Mouse (Mus musculus): ENCODE measurements around the gene Pacrg. TPM values are rescaled to one million over a fixed set of nuclear protein-coding genes. Genes with fewer than 3 reads are reported as not detected.

Gene Pacrg
- polyA plus RNA-seq, 1 experiment: 264 TPM

GRCm38 (mm10) chr17:10496066-10496465 lies 344.0 kb downstream of the Pacrg start:
- Histone ChIP-seq H3K4me1 (ENCODE audit: control insufficient read depth, insufficient read depth, low read length) (no peaks in the 10 kb centered on the region), H3K4me3 (ENCODE audit: control insufficient read depth, low read depth, low read length) (no peak overlapping the region), H3K27me3 (ENCODE audit: control insufficient read depth, insufficient read depth, low read length) (no peaks in the 10 kb centered on the region), H3K27ac (ENCODE audit: control insufficient read depth, insufficient read depth, low read depth, low read length) (no peak overlapping the region), H3K36me3 (ENCODE audit: control insufficient read depth, insufficient read depth, low read length) (no peaks in the 10 kb centered on the region)
- TF ChIP-seq POLR2A (IDR thresholded peaks at IDR 0.05; ENCODE audit: control insufficient read depth, low read depth, low read length) (no peak), CTCF (IDR thresholded peaks at IDR 0.05; ENCODE audit: control insufficient read depth, insufficient read depth, insufficient replicate concordance, low read depth, low read length) (no peak)

- H3K4me3 ChIP-seq (ENCODE audit: control insufficient read depth, low read depth, low read length): no peak overlapping the region
- no peaks in the 10 kb centered on the region for H3K27me3 ChIP-seq (ENCODE audit: control insufficient read depth, insufficient read depth, low read length)
- no peaks in the 10 kb centered on the region for H3K4me1 ChIP-seq (ENCODE audit: control insufficient read depth, insufficient read depth, low read length)
- H3K27ac ChIP-seq (ENCODE audit: control insufficient read depth, insufficient read depth, low read depth, low read length): no peak overlapping the region
- no peaks in the 10 kb centered on the region for H3K36me3 ChIP-seq (ENCODE audit: control insufficient read depth, insufficient read depth, low read length)
- TF ChIP-seq POLR2A (IDR thresholded peaks at IDR 0.05; ENCODE audit: control insufficient read depth, low read depth, low read length) (no peak), CTCF (IDR thresholded peaks at IDR 0.05; ENCODE audit: control insufficient read depth, insufficient read depth, insufficient replicate concordance, low read depth, low read length) (no peak)
Measured at GRCm38 (mm10) chr17:10495588-10495987, 344.5 kb downstream of the Pacrg start.

GRCm38 (mm10) chr17:10493124-10493523 lies 347.0 kb downstream of the Pacrg start:
- Histone ChIP-seq H3K27me3 (ENCODE audit: control insufficient read depth, insufficient read depth, low read length) (no peaks in the 10 kb centered on the region), H3K4me1 (ENCODE audit: control insufficient read depth, insufficient read depth, low read length) (no peaks in the 10 kb centered on the region), H3K4me3 (ENCODE audit: control insufficient read depth, low read depth, low read length) (no peak overlapping the region), H3K36me3 (ENCODE audit: control insufficient read depth, insufficient read depth, low read length) (no peaks in the 10 kb centered on the region), H3K27ac (ENCODE audit: control insufficient read depth, insufficient read depth, low read depth, low read length) (no peak overlapping the region)
- TF ChIP-seq POLR2A (IDR thresholded peaks at IDR 0.05; ENCODE audit: control insufficient read depth, low read depth, low read length) (no peak), CTCF (IDR thresholded peaks at IDR 0.05; ENCODE audit: control insufficient read depth, insufficient read depth, insufficient replicate concordance, low read depth, low read length) (peak; percentile 62; the same call in 1 of the 2 replicates)

GRCm38 (mm10) chr17:10490374-10491169 lies 349.5 kb downstream of the Pacrg start:
- Histone ChIP-seq H3K4me3 (ENCODE audit: control insufficient read depth, low read depth, low read length) (no peak overlapping the region), H3K27ac (ENCODE audit: control insufficient read depth, insufficient read depth, low read depth, low read length) (no peak overlapping the region), H3K36me3 (ENCODE audit: control insufficient read depth, insufficient read depth, low read length) (no peaks in the 10 kb centered on the region), H3K27me3 (ENCODE audit: control insufficient read depth, insufficient read depth, low read length) (no peaks in the 10 kb centered on the region), H3K4me1 (ENCODE audit: control insufficient read depth, insufficient read depth, low read length) (no peaks in the 10 kb centered on the region)
- no peak for TF ChIP-seq CTCF (IDR thresholded peaks at IDR 0.05; ENCODE audit: control insufficient read depth, insufficient read depth, insufficient replicate concordance, low read depth, low read length)
- TF ChIP-seq POLR2A (IDR thresholded peaks at IDR 0.05; ENCODE audit: control insufficient read depth, low read depth, low read length): no peak

DNA sequence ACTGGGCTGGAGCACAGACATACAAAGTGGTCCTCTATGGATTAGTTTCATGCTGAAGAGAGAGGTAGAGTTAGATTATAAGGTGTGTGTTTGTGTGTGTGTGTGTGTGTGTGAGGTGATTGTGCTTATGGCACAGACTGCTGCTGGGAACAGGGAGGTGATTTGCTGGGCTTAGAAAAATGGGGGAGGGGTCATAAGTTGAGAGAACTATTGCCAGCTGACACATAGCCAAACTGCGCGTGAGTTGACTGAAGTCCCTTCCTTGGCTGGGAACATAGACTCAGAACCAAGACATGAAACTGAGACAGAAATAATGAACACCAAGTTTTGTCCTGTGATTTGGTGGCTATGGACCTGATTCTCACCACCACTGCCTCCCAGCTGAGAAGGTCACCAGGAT lies 351.2 kb downstream of the Pacrg start:
- H3K4me3 ChIP-seq (ENCODE audit: control insufficient read depth, low read depth, low read length): no peak overlapping the region
- TF ChIP-seq CTCF (IDR thresholded peaks at IDR 0.05; ENCODE audit: control insufficient read depth, insufficient read depth, insufficient replicate concordance, low read depth, low read length) (no peak), POLR2A (IDR thresholded peaks at IDR 0.05; ENCODE audit: control insufficient read depth, low read depth, low read length) (no peak)
- no peaks in the 10 kb centered on the region for H3K4me1 ChIP-seq (ENCODE audit: control insufficient read depth, insufficient read depth, low read length)
- H3K27me3 ChIP-seq (ENCODE audit: control insufficient read depth, insufficient read depth, low read length): no peaks in the 10 kb centered on the region
- no peak overlapping the region for H3K27ac ChIP-seq (ENCODE audit: control insufficient read depth, insufficient read depth, low read depth, low read length)
- H3K36me3 ChIP-seq (ENCODE audit: control insufficient read depth, insufficient read depth, low read length): no peaks in the 10 kb centered on the region

DNA sequence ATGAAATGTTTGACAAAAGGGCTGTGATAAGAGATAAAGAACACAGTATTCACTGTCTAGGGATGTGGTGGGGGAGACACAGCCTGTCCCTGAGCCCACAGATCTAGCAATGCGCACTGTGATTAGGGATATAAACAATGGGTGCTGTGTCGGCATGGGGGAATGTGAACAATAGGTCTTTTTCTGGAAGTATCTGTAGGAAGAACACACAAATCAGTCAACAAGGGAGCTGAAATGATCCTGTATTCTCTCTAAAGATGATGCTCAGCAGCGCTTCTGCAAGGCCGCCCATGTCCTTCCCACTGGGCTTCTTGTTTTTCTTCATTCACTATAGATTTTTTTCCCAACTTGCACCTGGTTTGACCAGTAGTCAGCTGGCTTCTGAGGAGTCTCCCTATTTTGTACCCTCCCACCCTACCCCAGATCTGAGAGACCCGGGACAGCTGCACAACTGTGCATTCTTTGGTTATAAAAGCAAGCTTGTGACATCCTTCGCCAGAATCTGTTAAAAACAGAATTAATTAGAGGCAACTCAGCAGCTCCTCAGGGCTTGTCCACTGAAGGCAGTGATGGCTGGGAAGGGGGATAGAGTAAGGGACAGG lies 356.1 kb downstream of the Pacrg start:
- Histone ChIP-seq H3K27me3 (ENCODE audit: control insufficient read depth, insufficient read depth, low read length) (no peaks in the 10 kb centered on the region), H3K27ac (ENCODE audit: control insufficient read depth, insufficient read depth, low read depth, low read length) (no peak overlapping the region), H3K36me3 (ENCODE audit: control insufficient read depth, insufficient read depth, low read length) (no peaks in the 10 kb centered on the region), H3K4me1 (ENCODE audit: control insufficient read depth, insufficient read depth, low read length) (no peaks in the 10 kb centered on the region), H3K4me3 (ENCODE audit: control insufficient read depth, low read depth, low read length) (no peak overlapping the region)
- TF ChIP-seq CTCF (IDR thresholded peaks at IDR 0.05; ENCODE audit: control insufficient read depth, insufficient read depth, insufficient replicate concordance, low read depth, low read length): no peak
- TF ChIP-seq POLR2A (IDR thresholded peaks at IDR 0.05; ENCODE audit: control insufficient read depth, low read depth, low read length): no peak

GRCm38 (mm10) chr17:10481081-10481480 lies 359.0 kb downstream of the Pacrg start:
- TF ChIP-seq POLR2A (IDR thresholded peaks at IDR 0.05; ENCODE audit: control insufficient read depth, low read depth, low read length): no peak
- Histone ChIP-seq H3K4me1 (ENCODE audit: control insufficient read depth, insufficient read depth, low read length) (no peaks in the 10 kb centered on the region), H3K36me3 (ENCODE audit: control insufficient read depth, insufficient read depth, low read length) (no peaks in the 10 kb centered on the region)

More at GRCm38 (mm10) chr17:10481081-10481480, 359.0 kb downstream of the Pacrg start:
- no peak overlapping the region for H3K4me3 ChIP-seq (ENCODE audit: control insufficient read depth, low read depth, low read length)
- H3K27ac ChIP-seq (ENCODE audit: control insufficient read depth, insufficient read depth, low read depth, low read length): no peak overlapping the region
- no peaks in the 10 kb centered on the region for H3K27me3 ChIP-seq (ENCODE audit: control insufficient read depth, insufficient read depth, low read length)
